1 mouse cellular context compared by ENCODE assay signal in the genomic region with DNA sequence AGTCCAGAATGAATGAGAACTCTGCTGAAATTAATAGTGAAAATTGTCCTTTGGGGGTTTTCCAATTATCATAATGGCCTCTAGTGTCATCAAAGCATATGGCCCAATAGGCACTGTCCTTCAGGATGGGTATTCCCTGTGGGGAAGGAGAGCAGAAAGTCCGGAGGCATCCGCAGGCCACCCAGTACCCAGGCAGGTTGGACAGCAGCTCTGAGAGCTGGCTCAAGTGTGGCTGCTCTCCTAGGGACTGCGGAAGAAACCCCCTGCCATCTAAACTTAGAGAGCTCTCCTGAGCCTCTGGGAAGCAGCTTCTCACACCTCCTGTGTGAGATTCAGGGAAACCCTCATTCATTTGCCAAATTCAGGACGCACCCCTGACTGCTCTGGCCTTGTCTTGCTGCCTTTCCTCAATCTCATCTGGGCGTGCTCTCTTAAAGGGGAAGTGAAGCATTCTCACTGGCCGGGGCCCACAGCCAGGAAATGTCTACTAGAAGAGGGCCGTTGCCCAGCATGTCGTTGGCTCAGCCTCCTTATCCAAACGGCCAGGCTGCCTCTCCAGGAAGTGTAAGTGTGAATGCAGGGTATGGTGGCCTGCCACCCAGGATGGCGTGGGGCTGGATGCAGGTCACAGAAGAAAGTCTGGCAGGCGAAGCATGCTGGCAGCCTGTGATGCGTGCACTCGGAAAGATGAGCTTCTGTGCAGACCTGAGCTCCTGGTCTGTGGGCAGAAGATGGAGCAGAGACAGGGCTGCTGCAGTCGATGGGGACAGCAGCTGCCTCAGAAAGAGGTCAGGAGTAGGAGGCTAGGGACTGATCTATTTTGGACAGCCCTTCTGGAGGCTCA.
TF ChIP-seq lines count a peak whose summit lies in the region.

No protein-coding gene starts in this region.

TF ChIP-seq in MEL, 35 proteins besides CTCF, POLR2A, EP300 and RAD21 (continued from another document):
- TF ChIP-seq ZKSCAN1 (IDR thresholded peaks at IDR 0.05; ENCODE audit: low read depth, low read length) (no peak), MYC (IDR thresholded peaks at IDR 0.05; ENCODE audit: low read depth, low read length) (peak; percentile 72; the same call in 1 of the 2 replicates), CHD2 (IDR thresholded peaks at IDR 0.05; ENCODE audit: low read length) (no peak), MAZ (IDR thresholded peaks at IDR 0.05; ENCODE audit: low read depth, low read length) (peak; percentile 53; the same call in 1 of the 2 replicates), ZMIZ1 (IDR thresholded peaks at IDR 0.05; ENCODE audit: low read depth, low read length) (0 out of 2 replicates have a peak, but pooled peaks have one; percentile 61), TAL1 (IDR thresholded peaks at IDR 0.05; ENCODE audit: low read length) (peak; percentile 80), HCFC1 (IDR thresholded peaks at IDR 0.05; ENCODE audit: low read depth, low read length) (peak; percentile 71), USF2 (IDR thresholded peaks at IDR 0.05; ENCODE audit: borderline replicate concordance in 1 of 2, insufficient read depth in 1 of 2, low read depth in 1 of 2, low read length in 2 of 2) (no peak), MAX (IDR thresholded peaks at IDR 0.05; ENCODE audit: low read length) (peak; percentile 83), UBTF (IDR thresholded peaks at IDR 0.05; ENCODE audit: borderline replicate concordance, insufficient read depth, low read depth, low read length) (no peak; the same call in 1 of the 2 replicates), RCOR1 (IDR thresholded peaks at IDR 0.05; ENCODE audit: low read depth, low read length) (peak; percentile 31; the same call in 1 of the 2 replicates), ZC3H11A (IDR thresholded peaks at IDR 0.05; ENCODE audit: low read depth, low read length) (no peak), MEF2A (IDR thresholded peaks at IDR 0.05; ENCODE audit: extremely low read depth, insufficient replicate concordance, low read depth, low read length, poor library complexity, severe bottlenecking) (0 out of 2 replicates have a peak, but pooled peaks have one; percentile 43), NELFE (IDR thresholded peaks at IDR 0.05; ENCODE audit: low read depth, low read length) (peak; percentile 63), MXI1 (IDR thresholded peaks at IDR 0.05; ENCODE audit: low read depth, low read length) (peak; percentile 88), POLR2AphosphoS2 (IDR thresholded peaks at IDR 0.05; ENCODE audit: low read length) (peak; percentile 76), CHD1 (IDR thresholded peaks at IDR 0.05; ENCODE audit: low read depth, low read length) (peak; percentile 47; the same call in 1 of the 2 replicates), ETS1 (IDR thresholded peaks at IDR 0.05; ENCODE audit: low read depth, low read length) (peak; percentile 79), ZNF384 (IDR thresholded peaks at IDR 0.05; ENCODE audit: low read depth, low read length) (no peak)
TF ChIP-seq in MEL: peak in this region for 21.
